Mouse (Mus musculus) 416B (cell line): ENCODE data around the gene Gigyf1.

ENCODE experiments used
- DNase-seq: peaks from one replicate; pipeline ENCODE4 v3.0.0; 2011; ENCODE audit warnings: low read depth

The Gigyf1 gene

GRCm38 (mm10) chr5:137518436-137518835 is at the start of gene Gigyf1:
Gene Gigyf1, plus strand, starts transcription at chr5:137518548.
- peak; percentile 41 for DNase-seq

GRCm38 (mm10) chr5:137472252-137472904 is 46.0 kb upstream of the Gigyf1 start:
- peak; percentile 86 for DNase-seq

DNA sequence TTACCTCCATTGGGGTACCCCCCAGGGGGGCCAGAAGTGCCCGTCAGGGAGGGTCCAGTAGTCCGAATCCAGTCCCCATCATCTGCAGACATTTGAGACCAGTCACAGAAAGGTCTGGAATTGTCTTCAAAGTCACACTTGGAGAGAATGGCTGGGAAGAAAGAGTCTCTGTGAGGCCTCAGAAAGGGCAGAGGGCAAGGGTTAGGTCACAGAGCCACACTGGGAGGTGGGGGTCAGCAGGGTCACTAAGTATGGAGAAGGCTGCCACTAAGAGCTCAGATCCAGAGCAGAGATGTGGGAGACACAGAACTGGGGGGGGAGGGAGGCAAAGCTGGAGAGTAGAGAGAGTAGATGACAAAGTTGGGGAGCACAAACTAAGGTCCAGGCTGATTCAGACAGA is 44.0 kb upstream of the Gigyf1 start:
- DNase-seq, result no peak

DNA sequence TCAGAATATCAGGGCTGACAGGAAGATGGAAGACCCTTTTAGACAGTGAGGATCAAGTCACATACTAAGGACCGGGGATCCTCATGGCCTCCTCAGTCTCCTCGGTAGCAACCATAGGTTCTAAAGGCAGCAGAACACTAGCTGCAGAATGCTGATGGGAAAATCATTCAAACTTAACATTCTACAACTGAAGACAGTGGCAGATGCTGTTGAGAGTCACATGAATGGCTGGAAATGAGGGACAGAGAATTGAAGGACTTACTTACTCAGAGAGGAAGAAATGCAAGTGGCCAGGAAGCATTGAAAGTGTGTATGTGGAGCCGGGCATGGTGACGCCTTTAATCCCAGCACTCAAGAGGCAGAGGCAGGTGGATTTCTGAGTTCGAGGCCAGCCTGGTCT is 41.4 kb upstream of the Gigyf1 start, which contains the start of gene Zan:
Gene Zan (minus strand): TSS at position 101 of the 400 bp plus-strand sequence.
- no peak for DNase-seq

- peak; percentile 82 for DNase-seq
Measured at GRCm38 (mm10) chr5:137481138-137481537, 37.2 kb upstream of the Gigyf1 start.

- peak; percentile 22 for DNase-seq
Measured at GRCm38 (mm10) chr5:137481897-137482296, 36.5 kb upstream of the Gigyf1 start.

- DNase-seq, result no peak
Measured at GRCm38 (mm10) chr5:137485071-137485850, 33.1 kb upstream of the Gigyf1 start.

- no peak for DNase-seq
Measured at GRCm38 (mm10) chr5:137485851-137486155, 32.5 kb upstream of the Gigyf1 start.

GRCm38 (mm10) chr5:137487616-137488015 is 30.7 kb upstream of the Gigyf1 start:
- peak; percentile 59 for DNase-seq

DNA sequence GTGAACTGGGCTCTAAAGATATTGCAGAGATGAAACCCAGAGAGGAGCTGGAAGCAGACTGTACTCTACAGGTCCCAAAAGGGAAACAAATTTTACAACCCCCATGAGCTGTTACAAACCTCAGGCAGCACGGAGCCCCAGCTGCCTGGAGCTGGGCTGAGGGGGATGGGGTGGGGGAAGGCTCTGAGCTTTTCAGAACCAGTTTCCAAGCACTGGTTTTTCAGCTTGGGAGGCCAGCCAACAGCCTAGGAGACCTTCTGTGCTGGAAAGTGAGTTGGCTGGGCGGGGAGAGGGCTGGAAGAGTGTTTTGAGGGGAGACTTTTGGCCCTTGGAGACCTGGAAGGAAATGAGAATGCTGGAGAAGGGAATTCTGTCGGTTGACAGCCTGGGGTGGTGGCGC is 26.8 kb upstream of the Gigyf1 start:
- no peak for DNase-seq

DNA sequence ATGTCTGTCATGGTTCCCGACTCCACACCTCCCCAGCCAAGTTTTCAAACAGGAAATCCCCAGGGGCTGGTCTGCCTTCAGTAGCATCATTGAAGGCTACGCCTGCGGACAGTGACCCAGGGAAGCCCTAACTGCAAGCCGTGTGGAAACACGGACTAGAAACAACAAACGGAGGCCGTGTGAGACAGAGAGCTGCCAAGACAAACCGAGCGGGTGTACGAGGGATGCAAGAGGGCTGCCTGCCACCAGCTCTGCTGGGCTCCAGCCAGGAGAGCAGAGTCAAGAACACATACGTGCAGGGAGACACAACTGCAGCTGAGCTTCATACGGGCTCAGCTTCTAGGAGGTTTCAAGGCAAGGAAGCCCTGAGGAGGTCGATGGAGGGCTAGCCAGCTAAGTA is 24.5 kb upstream of the Gigyf1 start:
- DNase-seq, result no peak

DNA sequence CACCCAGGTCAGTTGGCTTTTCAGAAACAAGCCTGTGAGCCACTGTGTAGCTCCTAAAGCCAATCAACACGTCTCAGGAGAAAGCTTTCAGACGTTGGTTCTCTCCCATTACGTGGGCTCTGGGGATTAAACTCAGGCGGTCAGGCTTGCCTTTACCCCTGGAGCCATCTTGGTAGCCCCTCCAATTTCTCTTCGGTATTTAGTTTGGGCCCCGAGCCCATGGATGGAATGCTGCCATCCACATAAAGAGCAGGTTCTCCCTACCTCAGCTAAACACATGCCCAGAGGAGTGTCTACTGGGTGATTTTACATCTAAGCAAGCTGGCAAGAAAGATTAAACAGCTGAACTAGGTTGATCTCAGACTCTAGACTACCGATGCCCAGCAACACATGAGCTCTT is 18.2 kb upstream of the Gigyf1 start:
- no peak for DNase-seq

DNA sequence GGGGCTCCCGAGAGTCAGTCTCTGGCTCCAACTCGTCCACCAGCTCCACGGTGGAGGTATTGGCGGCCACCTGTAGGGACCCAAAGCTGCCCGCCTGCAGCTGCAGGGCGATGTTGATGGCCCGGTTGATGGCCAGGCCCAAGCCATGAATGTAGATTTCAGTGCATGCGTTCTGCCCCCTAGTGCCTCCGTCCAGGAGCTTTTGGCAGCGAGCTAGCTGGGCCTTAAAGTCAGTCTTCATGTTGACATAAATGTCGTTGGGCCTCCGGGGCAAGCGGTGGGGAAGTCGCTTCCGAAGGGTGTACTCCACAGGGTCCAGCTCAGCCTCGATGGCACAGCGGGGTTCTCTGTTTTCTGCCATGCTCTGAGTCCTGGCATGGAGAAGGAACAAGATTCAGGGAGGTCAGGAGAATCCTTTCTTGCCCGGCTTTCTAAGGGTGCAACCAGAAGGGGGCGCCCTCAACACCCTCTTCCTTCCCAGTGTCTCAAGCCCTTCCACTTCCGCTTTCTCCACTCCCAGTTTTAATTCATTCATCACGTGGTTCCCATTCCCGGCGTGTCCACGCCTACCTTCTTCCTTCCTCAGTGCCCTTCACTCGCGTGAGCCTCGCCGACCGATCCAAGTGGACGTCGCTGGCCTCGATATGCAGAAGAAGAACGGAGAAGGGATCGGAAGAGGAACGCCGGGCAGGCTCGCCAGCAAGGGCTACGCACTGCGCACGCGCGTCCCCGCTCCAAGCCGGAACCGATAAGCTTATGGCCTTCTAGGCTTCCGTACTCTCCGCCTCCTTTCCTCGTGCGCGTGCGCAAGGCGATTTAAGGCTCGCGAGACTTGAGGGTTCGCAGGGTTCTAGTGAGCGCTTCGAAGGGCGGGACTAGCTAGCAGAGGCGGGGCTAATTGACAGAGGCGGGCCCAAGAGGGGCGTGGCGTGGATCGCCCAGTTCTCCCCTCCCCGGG is 16.4 kb upstream of the Gigyf1 start, which contains the start of gene Pop7:
Gene Pop7 (minus strand): TSS at position 810 of the 958 bp plus-strand sequence.
- peak; percentile 100 for DNase-seq

- peak; percentile 97 for DNase-seq
Measured at GRCm38 (mm10) chr5:137502667-137503110, 15.7 kb upstream of the Gigyf1 start.

DNA sequence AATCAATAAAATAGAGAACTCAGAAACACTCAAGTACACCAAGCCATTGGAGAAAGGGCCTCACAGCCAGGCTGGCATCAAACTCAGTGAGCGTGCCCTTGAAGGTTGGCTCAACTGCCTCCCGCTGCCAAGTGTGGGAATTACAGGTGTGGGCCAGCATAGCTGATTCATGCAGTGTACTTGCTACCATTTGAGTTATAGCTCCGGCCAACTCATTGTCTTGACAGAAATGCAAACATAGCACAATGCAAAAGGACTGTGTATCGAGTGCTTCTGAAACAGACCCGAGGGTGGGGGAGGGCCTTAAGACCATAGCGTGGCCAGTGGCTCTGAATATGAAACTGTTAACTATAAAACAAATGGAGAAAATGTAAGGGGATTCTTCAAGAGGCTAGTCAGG is 14.3 kb upstream of the Gigyf1 start:
- peak; percentile 69 for DNase-seq

DNA sequence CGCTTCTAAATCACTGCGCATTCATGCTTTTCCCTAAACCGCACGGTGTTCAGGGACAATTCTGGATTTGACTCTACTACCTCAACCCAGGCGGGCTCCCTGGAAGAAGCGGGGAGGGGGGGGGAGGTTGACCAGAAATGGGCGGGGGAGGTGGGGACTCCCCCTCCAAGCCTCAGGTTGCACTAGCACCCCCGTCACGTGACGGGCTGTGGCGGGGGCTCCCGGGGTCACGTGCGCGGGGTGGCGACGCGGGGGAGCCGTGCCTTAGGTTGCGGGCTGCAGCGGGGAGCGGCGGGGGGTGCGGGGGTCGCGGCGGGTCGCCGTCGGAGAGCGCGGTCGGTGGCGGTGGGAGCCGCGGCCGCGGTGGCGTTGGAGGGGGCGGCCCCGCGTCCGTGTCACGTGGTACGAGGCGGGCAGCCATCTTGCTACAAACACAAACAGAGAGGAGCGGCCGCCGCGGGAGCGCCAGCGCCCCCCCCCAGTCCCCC is 8.3 kb upstream of the Gigyf1 start:
- DNase-seq, result peak; percentile 66

- DNase-seq, result peak; percentile 23
Measured at GRCm38 (mm10) chr5:137510573-137511390, 7.6 kb upstream of the Gigyf1 start.

- DNase-seq, result no peak
Measured at GRCm38 (mm10) chr5:137511706-137512105, 6.6 kb upstream of the Gigyf1 start.

DNA sequence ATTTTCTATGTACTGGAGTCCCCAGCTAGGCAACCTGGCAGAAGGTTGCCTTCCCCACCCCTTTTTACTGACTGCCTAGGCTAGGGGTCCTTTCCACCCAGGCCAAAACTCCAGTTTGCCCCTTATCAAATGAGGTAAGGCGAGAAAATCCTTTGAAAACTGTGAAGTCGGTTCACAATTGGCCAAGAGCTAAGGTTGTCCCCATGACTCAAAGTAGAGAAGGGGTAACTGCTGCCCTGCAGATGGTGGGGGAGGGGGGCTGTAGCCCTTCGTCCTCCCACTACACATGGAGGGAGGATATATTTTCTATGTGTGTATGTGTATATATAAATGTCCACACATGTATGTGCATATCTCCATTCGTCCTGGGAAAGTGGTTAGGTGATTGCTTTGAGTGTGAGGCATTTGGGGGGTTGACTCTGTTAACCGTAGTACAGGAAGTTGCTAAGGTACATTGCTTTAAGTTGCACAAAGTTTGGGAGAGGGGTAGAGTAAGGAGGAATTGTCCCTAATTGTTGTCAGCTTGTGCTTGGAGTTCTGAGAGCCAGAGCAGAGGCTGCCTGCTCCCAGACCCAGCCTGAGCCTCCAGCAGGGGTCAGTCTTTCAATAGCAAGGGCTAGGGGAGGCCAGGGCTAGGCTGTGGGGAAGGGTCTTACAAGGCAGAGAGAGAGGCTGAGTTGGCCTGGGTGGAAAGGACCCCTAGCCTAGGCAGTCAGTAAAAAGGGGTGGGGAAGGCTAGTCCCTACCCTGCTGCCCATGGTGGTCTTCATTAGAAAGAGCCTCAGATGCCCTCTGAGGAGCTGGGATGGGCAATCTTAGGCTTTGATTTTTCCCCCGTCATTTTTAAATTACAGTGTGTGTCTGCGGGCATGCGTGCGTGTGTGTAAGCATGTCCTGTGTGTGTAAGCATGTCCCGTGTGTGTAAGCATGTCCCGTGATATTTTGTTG is 5.2 kb upstream of the Gigyf1 start:
- peak; percentile 37 for DNase-seq
